ENCODE assay signal across 8 mouse cellular contexts in genomic region chr19:7265478-7266191, GRCm38 (mm10). TPM values are rescaled to one million over a fixed set of nuclear protein-coding genes. Genes with fewer than 3 reads are reported as not detected.
DNase-seq lines count a peak whose midpoint lies in the region; ATAC-seq lines count a peak whose summit lies in the region.

No protein-coding gene starts in this region.

- 0 out of 2 replicates have a peak overlapping the region, but pooled peaks have one; percentile 82 for H3K4me2 ChIP-seq in hindbrain, embryonic 15.5 days
- peak overlapping the region; percentile 9 for H3K4me2 ChIP-seq in neural tube, embryonic 13.5 days

- no peak overlapping the region for H3K9ac ChIP-seq in hindbrain, embryonic 15.5 days
- H3K9ac ChIP-seq in neural tube, embryonic 13.5 days, result peak overlapping the region; percentile 98

- ATAC-seq in hindbrain, embryonic 15.5 days (ENCODE audit: low FRiP score, low read depth), result no peak
- no peak for ATAC-seq in neural tube, embryonic 13.5 days (ENCODE audit: low read depth)

- H3K27ac ChIP-seq in embryonic facial prominence, embryonic 10.5 days (replicated peaks), result peak overlapping the region; percentile 99
- H3K27ac ChIP-seq in hindbrain, embryonic 15.5 days (replicated peaks), result peak overlapping the region; percentile 93
- peak overlapping the region; percentile 98 for H3K27ac ChIP-seq in neural tube, embryonic 13.5 days (replicated peaks)

- 12% methylated on average over 14 of the region's 14 CpGs for WGBS in embryonic facial prominence, embryonic 10.5 days
- WGBS in hindbrain, embryonic 15.5 days, result 10% methylated on average over 13 of the region's 14 CpGs
- WGBS in neural tube, embryonic 13.5 days, result 7% methylated on average over 14 of the region's 14 CpGs

- H3K4me1 ChIP-seq in embryonic facial prominence, embryonic 10.5 days, result peaks cover 59% of the 10 kb centered on the region
- H3K4me1 ChIP-seq in hindbrain, embryonic 15.5 days (replicated peaks), result peaks cover 57% of the 10 kb centered on the region
- peaks cover 58% of the 10 kb centered on the region for H3K4me1 ChIP-seq in neural tube, embryonic 13.5 days (replicated peaks)

- H3K36me3 ChIP-seq in embryonic facial prominence, embryonic 10.5 days (replicated peaks), result peaks cover 11% of the 10 kb centered on the region
- no peaks in the 10 kb centered on the region for H3K36me3 ChIP-seq in hindbrain, embryonic 15.5 days
- H3K36me3 ChIP-seq in neural tube, embryonic 13.5 days, result peaks cover 4% of the 10 kb centered on the region

- H3K9me3 ChIP-seq in embryonic facial prominence, embryonic 10.5 days, result 0 out of 2 replicates have a peak, but pooled peaks cover 4% of the 10 kb centered on the region
- H3K9me3 ChIP-seq in hindbrain, embryonic 15.5 days, result no peaks in the 10 kb centered on the region
- 0 out of 2 replicates have a peak, but pooled peaks cover 3% of the 10 kb centered on the region for H3K9me3 ChIP-seq in neural tube, embryonic 13.5 days

- peak; percentile 67 for DNase-seq in 3T3-L1 (ENCODE audit: low read depth, low spot score)
- DNase-seq in B cell, adult 2 months, result peak; percentile 10 to 15
- peak; percentile 81 for DNase-seq in embryonic facial prominence, embryonic 10.5 days (ENCODE audit: low spot score)
- DNase-seq in thymus, postnatal 10 days (ENCODE audit: low spot score in 2 of 2), result no peak
- DNase-seq in urinary bladder, postnatal 36 days (ENCODE audit: low spot score in 2 of 2), result no peak
- no peak for DNase-seq in spleen, postnatal 14 days (ENCODE audit: low spot score in 2 of 2)

- no peaks in the 10 kb centered on the region for H3K27me3 ChIP-seq in embryonic facial prominence, embryonic 10.5 days (replicated peaks; ENCODE audit: low read depth, poor library complexity, severe bottlenecking)
- no peaks in the 10 kb centered on the region for H3K27me3 ChIP-seq in hindbrain, embryonic 15.5 days
- no peaks in the 10 kb centered on the region for H3K27me3 ChIP-seq in neural tube, embryonic 13.5 days

- peak overlapping the region; percentile 92 for H3K4me3 ChIP-seq in embryonic facial prominence, embryonic 10.5 days
- H3K4me3 ChIP-seq in hindbrain, embryonic 15.5 days, result no peak overlapping the region
- no peak overlapping the region for H3K4me3 ChIP-seq in neural tube, embryonic 13.5 days

RNA-seq across cellular contexts. Expression of gene Rcor2, which starts 1.5 kb away (rescaled TPM):
- 51.0 and 58.6 TPM in 2 replicates for polyA plus RNA-seq in embryonic facial prominence, embryonic 10.5 days (2016; fragmentation: Nextera tagmentation; extraction: Ambion mirVana)
- polyA plus RNA-seq in hindbrain, embryonic 15.5 days (2015; fragmentation: Nextera tagmentation; extraction: Ambion mirVana), result 24.0 and 32.1 TPM in 2 replicates
- polyA plus RNA-seq in neural tube, embryonic 13.5 days (2015; fragmentation: Nextera tagmentation; extraction: Ambion mirVana), result 31.0 and 31.1 TPM in 2 replicates

RNA-seq across cellular contexts. Expression of gene Naa40, which starts 24.7 kb away (rescaled TPM):
- 93.2 and 94.4 TPM in 2 replicates for polyA plus RNA-seq in embryonic facial prominence, embryonic 10.5 days (2016; fragmentation: Nextera tagmentation; extraction: Ambion mirVana)
- polyA plus RNA-seq in hindbrain, embryonic 15.5 days (2015; fragmentation: Nextera tagmentation; extraction: Ambion mirVana), result 62.2 and 66.2 TPM in 2 replicates
- polyA plus RNA-seq in neural tube, embryonic 13.5 days (2015; fragmentation: Nextera tagmentation; extraction: Ambion mirVana), result 58.1 TPM in 2 replicates

RNA-seq across cellular contexts. Expression of gene Cox8a, which starts 48.2 kb away (rescaled TPM):
- 867 and 877 TPM in 2 replicates for polyA plus RNA-seq in embryonic facial prominence, embryonic 10.5 days (2016; fragmentation: Nextera tagmentation; extraction: Ambion mirVana)
- polyA plus RNA-seq in hindbrain, embryonic 15.5 days (2015; fragmentation: Nextera tagmentation; extraction: Ambion mirVana), result 1,050 and 1,125 TPM in 2 replicates
- 918 and 1,011 TPM in 2 replicates for polyA plus RNA-seq in neural tube, embryonic 13.5 days (2015; fragmentation: Nextera tagmentation; extraction: Ambion mirVana)

RNA-seq across cellular contexts. Expression of gene Otub1, which starts 59.5 kb away (rescaled TPM):
- 275 and 276 TPM in 2 replicates for polyA plus RNA-seq in embryonic facial prominence, embryonic 10.5 days (2016; fragmentation: Nextera tagmentation; extraction: Ambion mirVana)
- 233 and 239 TPM in 2 replicates for polyA plus RNA-seq in hindbrain, embryonic 15.5 days (2015; fragmentation: Nextera tagmentation; extraction: Ambion mirVana)
- polyA plus RNA-seq in neural tube, embryonic 13.5 days (2015; fragmentation: Nextera tagmentation; extraction: Ambion mirVana), result 227 and 243 TPM in 2 replicates

Comparison
In these comparisons a context has a peak if more than half of its experiments do, and no peak if none do; other contexts are left out.
1. DNase-seq: peak in 3T3-L1 (single experiment), B cell, adult 2 months (2 of 2) and embryonic facial prominence, embryonic 10.5 days (single experiment); none in thymus, postnatal 10 days (0 of 2), urinary bladder, postnatal 36 days (0 of 2) and spleen, postnatal 14 days (0 of 2).
2. Peak in every context shown above with its lines, with median percentiles within 50 percentile points of each other: H3K27ac ChIP-seq.